Mouse (Mus musculus) A20 (cell line): Measurements from ENCODE around the gene Usp15.

Experiments
- DNase-seq: peaks from one replicate; pipeline ENCODE4 v3.0.0-alpha.2; 2011; ENCODE audit warnings: low read depth, low spot score

Usp15 gene

GRCm38 (mm10) chr10:123108121-123108520, 88.7 kb downstream of the Usp15 start:
- no peak for DNase-seq

GRCm38 (mm10) chr10:123101303-123101702, 95.5 kb downstream of the Usp15 start:
- DNase-seq = no peak

GRCm38 (mm10) chr10:123100584-123100983, 96.2 kb downstream of the Usp15 start:
- no peak for DNase-seq

- DNase-seq = no peak
These were observed 102.3 kb downstream of the Usp15 start for GRCm38 (mm10) chr10:123094504-123094903.

- no peak for DNase-seq
These were observed 104.2 kb downstream of the Usp15 start for GRCm38 (mm10) chr10:123092577-123092976.

- DNase-seq = peak; percentile 72
These were observed 105.1 kb downstream of the Usp15 start for GRCm38 (mm10) chr10:123091737-123092136.

- DNase-seq = no peak
These were observed 107.3 kb downstream of the Usp15 start for GRCm38 (mm10) chr10:123089425-123089930.

- no peak for DNase-seq
These were observed 109.9 kb downstream of the Usp15 start for GRCm38 (mm10) chr10:123086847-123087246.

GRCm38 (mm10) chr10:123084900-123085641, 111.7 kb downstream of the Usp15 start:
- no peak for DNase-seq

GRCm38 (mm10) chr10:123084307-123084706, 112.5 kb downstream of the Usp15 start:
- no peak for DNase-seq

GRCm38 (mm10) chr10:123076245-123077023, 120.4 kb downstream of the Usp15 start, which contains the start of gene Mon2:
Gene Mon2 (minus strand): TSS chr10:123076505.
- peak; percentile 96 for DNase-seq

GRCm38 (mm10) chr10:123075751-123076242, 121.0 kb downstream of the Usp15 start:
- peak; percentile 42 for DNase-seq

- DNase-seq = no peak
These were observed 124.8 kb downstream of the Usp15 start for GRCm38 (mm10) chr10:123071997-123072396.

GRCm38 (mm10) chr10:123063021-123063420, 133.8 kb downstream of the Usp15 start:
- no peak for DNase-seq

- DNase-seq = no peak
These were observed 136.0 kb downstream of the Usp15 start for GRCm38 (mm10) chr10:123060831-123061230.

- DNase-seq = peak; percentile 40
These were observed 139.7 kb downstream of the Usp15 start for GRCm38 (mm10) chr10:123057082-123057481.

- DNase-seq = no peak
These were observed 140.3 kb downstream of the Usp15 start for GRCm38 (mm10) chr10:123056463-123056862.

GRCm38 (mm10) chr10:123055205-123056000, 141.4 kb downstream of the Usp15 start:
- no peak for DNase-seq
